Mouse (Mus musculus): Measurements from ENCODE around the gene Zfp513. TPM values are rescaled to one million over a fixed set of nuclear protein-coding genes. Genes with fewer than 3 reads are reported as not detected.

The Zfp513 gene
- total and polyA plus RNA-seq, 3 experiments, result 3.6 to 10.2 (median 7.4) TPM

- no peaks in the 10 kb centered on the region for H3K9me3 ChIP-seq (replicated peaks; ENCODE audit: low read length)
- H3K9ac ChIP-seq (ENCODE audit: insufficient read depth, low read depth), result no peak overlapping the region
- no peaks in the 10 kb centered on the region for H3K27me3 ChIP-seq (replicated peaks)
- H3K4me1 ChIP-seq (ENCODE audit: control insufficient read depth in 1 of 2, insufficient read depth in 2 of 2), result peaks cover 8 to 29% of the 10 kb centered on the region in 2 experiments
- dilution Hi-C loops (cut with MboI; ENCODE audit: extremely low pct_ligation_motif_present, extremely low pct_unique_long_range_greater_than_20kb, low sequenced_read_pairs), result no loop called here
- in situ Hi-C loops (cut with MboI; ENCODE audit: low pct_ligation_motif_present, low pct_unique_long_range_greater_than_20kb, low sequenced_read_pairs), result no loop called here
- H3K4me2 ChIP-seq (ENCODE audit: insufficient read depth, low read depth, poor library complexity, severe bottlenecking), result no peak overlapping the region
- H3K4me3 ChIP-seq (replicated peaks in 1 of 3; ENCODE audit: low read depth in 2 of 3, low read length in 2 of 3, poor library complexity in 1 of 3), result no peak overlapping the region
- H3K27ac ChIP-seq (ENCODE audit: insufficient read depth, low read depth), result no peak overlapping the region
- no peak for TF ChIP-seq NRF1 (IDR thresholded peaks at IDR 0.05; ENCODE audit: low read depth, low read length)
- no peak for TF ChIP-seq EP300 (IDR thresholded peaks at IDR 0.05; ENCODE audit: low read length)
- no peak for TF ChIP-seq ZNF384 (IDR thresholded peaks at IDR 0.05; ENCODE audit: low read depth, low read length)
- no peak for TF ChIP-seq POLR2A (IDR thresholded peaks at IDR 0.05; ENCODE audit: low read depth, low read length)
- TF ChIP-seq USF1 (IDR thresholded peaks at IDR 0.05; ENCODE audit: low read depth, low read length), result no peak
- no peak for TF ChIP-seq MYC (IDR thresholded peaks at IDR 0.05; ENCODE audit: low read depth, low read length)
- H3K36me3 ChIP-seq (replicated peaks in 1 of 2; ENCODE audit: control insufficient read depth in 1 of 2, insufficient read depth in 1 of 2, low read length in 1 of 2), result peaks cover 56 to 65% of the 10 kb centered on the region in 2 experiments
- H3K79me2 ChIP-seq (replicated peaks; ENCODE audit: control insufficient read depth, extremely low read depth, insufficient read depth, poor library complexity, severe bottlenecking), result peaks cover 26% of the 10 kb centered on the region
- no peak for DNase-seq (ENCODE audit: extremely low read depth)
Observed at GRCm38 (mm10) chr5:31197072-31197471, 5.0 kb downstream of the Zfp513 start.

GRCm38 (mm10) chr5:31196207-31196606 is 5.9 kb downstream of the Zfp513 start:
- H3K36me3 ChIP-seq (replicated peaks in 1 of 2; ENCODE audit: control insufficient read depth in 1 of 2, insufficient read depth in 1 of 2, low read length in 1 of 2), result peaks cover 58 to 68% of the 10 kb centered on the region in 2 experiments
- dilution Hi-C loops (cut with MboI; ENCODE audit: extremely low pct_ligation_motif_present, extremely low pct_unique_long_range_greater_than_20kb, low sequenced_read_pairs), result no loop called here
- TF ChIP-seq SMC3 (IDR thresholded peaks at IDR 0.05; ENCODE audit: low read depth, low read length) (no peak), MAFK (IDR thresholded peaks at IDR 0.05; ENCODE audit: insufficient replicate concordance, low read length) (no peak), GABPA (IDR thresholded peaks at IDR 0.05; ENCODE audit: insufficient replicate concordance, low read depth, low read length) (no peak), CTCF (conservative IDR thresholded peaks at IDR 0.05 in 1 of 2, IDR thresholded peaks at IDR 0.05 in 1 of 2; ENCODE audit: low read depth in 2 of 2, low read length in 2 of 2) (no peak), MEF2A (IDR thresholded peaks at IDR 0.05; ENCODE audit: borderline replicate concordance, low read depth, low read length) (no peak), E2F4 (IDR thresholded peaks at IDR 0.05; ENCODE audit: insufficient replicate concordance, low read depth, low read length) (no peak), POLR2A (IDR thresholded peaks at IDR 0.05; ENCODE audit: low read depth, low read length) (no peak; the same call in 1 of the 2 replicates), UBTF (IDR thresholded peaks at IDR 0.05; ENCODE audit: low read depth, low read length) (no peak), ZKSCAN1 (IDR thresholded peaks at IDR 0.05; ENCODE audit: borderline replicate concordance, low read depth, low read length) (no peak), EP300 (IDR thresholded peaks at IDR 0.05; ENCODE audit: low read length) (no peak), IRF4 (IDR thresholded peaks at IDR 0.05; ENCODE audit: low read depth, low read length) (no peak), NRF1 (IDR thresholded peaks at IDR 0.05; ENCODE audit: low read depth, low read length) (no peak)
- peaks cover 8 to 36% of the 10 kb centered on the region in 2 experiments for H3K4me1 ChIP-seq (ENCODE audit: control insufficient read depth in 1 of 2, insufficient read depth in 2 of 2)
- no peak overlapping the region for H3K9ac ChIP-seq (ENCODE audit: insufficient read depth, low read depth)
- no peaks in the 10 kb centered on the region for H3K9me3 ChIP-seq (replicated peaks; ENCODE audit: low read length)
- peaks cover 34% of the 10 kb centered on the region for H3K79me2 ChIP-seq (replicated peaks; ENCODE audit: control insufficient read depth, extremely low read depth, insufficient read depth, poor library complexity, severe bottlenecking)
- DNase-seq (ENCODE audit: extremely low read depth), result no peak
- no peak overlapping the region for H3K27ac ChIP-seq (ENCODE audit: insufficient read depth, low read depth)
- H3K4me3 ChIP-seq (replicated peaks in 1 of 3; ENCODE audit: low read depth in 2 of 3, low read length in 2 of 3, poor library complexity in 1 of 3), result no peak overlapping the region
- H3K27me3 ChIP-seq (replicated peaks), result no peaks in the 10 kb centered on the region
- in situ Hi-C loops (cut with MboI; ENCODE audit: low pct_ligation_motif_present, low pct_unique_long_range_greater_than_20kb, low sequenced_read_pairs), result no loop called here
- H3K4me2 ChIP-seq (ENCODE audit: insufficient read depth, low read depth, poor library complexity, severe bottlenecking), result no peak overlapping the region

All from CH12.LX (cell line).